Mouse (Mus musculus): Measurements from ENCODE around the gene Apbb2.

DNA sequence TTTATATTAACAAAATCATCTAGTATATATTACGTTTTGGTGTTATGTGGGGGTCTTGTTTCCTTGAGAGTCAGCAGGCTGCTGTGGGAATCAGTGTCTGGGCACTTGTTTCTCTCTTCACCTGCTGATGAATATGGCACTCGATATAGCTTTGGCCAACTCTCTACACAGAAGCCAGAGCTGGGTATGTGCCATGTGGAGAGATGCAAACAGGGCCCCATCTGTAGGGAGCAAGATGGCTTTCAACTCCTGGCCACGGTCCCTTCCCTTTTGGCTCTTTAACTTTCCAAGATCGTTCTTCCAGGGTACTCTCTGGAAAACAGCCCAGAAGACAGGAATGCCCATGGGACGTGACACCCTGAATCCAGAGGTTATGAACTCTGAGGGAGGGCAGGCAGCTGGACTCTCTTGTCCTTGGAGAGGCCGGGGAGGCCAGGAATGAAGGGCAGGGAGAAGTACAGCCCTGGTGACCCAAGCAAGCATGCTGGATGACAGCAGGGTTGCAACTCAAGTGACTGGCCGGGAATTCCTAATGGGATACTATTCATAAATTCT lies 266.7 kb downstream of the Apbb2 start:
- TF ChIP-seq CTCF (conservative IDR thresholded peaks at IDR 0.05; ENCODE audit: low read length) (no peak), POU5F1 (IDR thresholded peaks at IDR 0.05; ENCODE audit: borderline replicate concordance, low read length) (no peak)
